Mouse (Mus musculus): ENCODE results near the gene Ldb3. TPM values are rescaled to one million over a fixed set of nuclear protein-coding genes. Genes with fewer than 3 reads are reported as not detected.

Ldb3 gene
- polyA plus RNA-seq, 1 experiment, result 19.5 TPM

DNA sequence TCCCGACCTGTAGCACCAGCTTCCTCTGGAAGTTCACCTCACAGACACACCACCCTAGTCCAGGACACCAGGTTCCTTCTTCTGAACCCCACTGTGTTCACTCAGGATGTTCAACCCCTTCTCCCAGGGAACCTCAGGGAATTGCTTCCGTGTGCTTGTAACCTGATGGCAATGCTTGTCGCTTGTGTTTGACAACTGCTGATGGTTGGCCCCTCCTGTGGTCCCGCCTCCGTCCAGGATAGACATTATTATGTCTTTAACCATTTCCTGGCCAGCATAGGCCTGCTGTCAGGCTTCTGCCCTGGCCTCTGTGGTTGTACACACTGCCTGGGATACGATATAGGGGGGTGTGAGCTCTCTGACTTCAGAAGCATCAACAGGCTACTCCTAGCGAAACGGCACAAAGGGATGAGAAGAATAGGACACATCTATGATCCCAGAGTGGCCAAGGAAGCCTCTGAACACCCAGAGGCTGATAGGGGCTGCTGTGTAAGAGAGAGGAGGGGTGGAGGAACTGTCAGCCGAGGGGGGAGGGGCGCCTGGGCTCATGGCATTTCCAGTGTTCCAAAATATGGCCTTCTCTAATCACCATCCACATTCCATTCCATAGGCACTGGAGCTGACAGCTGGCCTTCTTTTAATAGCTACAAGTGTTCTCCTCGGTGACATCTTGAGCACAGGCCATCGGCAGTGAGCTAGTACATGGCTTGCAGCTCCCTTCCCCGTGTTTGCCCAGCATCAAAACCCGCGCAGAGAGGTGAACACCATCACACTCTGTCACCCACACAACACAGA is 3.5 kb upstream of the Ldb3 start:
- 58% methylated on average over 15 of the region's 15 CpGs for WGBS
- DNase-seq (ENCODE audit: low read depth, low spot score), result no peak

DNA sequence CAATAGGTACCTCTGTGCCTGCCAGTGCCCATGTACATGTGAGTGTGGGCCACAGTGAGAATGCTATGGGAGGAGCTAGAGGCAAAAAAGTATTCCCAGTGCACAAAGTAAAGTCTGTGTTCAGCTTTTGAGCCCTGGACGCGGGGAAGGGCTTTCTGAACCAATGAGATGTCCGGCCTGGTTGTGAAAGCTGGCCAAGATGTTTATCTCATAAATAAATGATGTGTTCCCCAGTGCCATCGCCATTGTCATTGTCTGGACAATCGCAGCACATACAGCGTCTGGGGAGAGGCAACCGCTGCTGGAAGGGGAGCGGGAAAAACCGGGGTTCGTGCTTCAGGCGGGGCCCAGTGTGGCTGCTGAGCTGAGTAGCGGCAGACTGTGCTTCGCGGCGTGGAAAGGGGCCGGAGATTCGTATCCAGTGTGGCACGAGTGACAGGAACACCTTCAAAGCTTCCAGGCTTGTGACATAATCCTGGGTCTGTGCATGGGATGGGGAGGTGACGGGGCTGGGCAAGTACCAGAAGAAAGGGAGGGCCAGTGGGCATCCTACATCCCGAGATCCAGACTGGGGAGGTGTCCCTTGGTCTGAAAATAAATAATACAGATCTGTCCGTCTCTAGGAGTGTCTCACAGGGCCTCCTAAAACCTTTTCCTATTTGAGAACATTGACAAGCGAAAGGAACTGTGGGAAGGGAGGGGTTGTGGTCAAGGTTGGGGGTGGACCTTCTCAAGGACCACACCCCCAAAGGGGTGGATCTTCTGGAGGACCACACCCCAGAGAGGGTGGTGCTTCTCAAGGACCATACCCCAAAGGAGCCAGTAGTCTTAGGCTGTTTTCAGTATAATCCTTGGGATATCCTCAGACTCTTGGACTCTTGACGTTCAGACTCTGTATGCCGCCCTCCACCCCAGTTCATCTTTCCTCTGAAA is 2.5 kb upstream of the Ldb3 start:
- DNase-seq (ENCODE audit: low read depth, low spot score), result no peak
- 86% methylated on average over 24 of the region's 24 CpGs for WGBS

DNA sequence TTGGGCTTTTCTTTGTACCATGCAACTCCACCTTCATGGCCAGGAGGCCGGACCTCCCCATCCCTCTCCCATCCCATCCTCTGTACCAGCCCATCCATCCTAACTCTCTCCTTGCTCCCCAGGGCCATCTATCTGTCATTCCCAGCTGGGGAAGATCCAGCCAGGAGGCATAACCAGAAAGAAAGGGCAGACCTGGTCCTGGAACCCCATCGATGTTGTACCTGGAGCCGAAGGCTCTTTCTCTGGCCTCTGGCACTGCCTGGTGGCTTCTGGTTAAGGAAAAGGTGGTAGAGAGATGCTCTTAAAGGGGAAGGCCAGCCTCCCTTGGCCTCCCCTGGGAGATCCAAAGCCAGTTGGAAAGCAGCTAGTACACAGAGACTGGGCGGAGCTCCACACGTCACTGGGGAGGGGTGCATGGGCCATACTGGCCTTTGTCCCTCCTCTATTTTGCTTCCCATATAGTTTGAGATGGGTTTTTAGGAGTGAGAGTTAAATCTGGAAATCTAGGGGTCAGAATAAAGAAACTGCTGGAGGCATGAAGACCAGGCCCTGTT is 1.6 kb upstream of the Ldb3 start:
- no peak for DNase-seq (ENCODE audit: low read depth, low spot score)
- WGBS, result 85% methylated on average over 5 of the region's 5 CpGs

DNA sequence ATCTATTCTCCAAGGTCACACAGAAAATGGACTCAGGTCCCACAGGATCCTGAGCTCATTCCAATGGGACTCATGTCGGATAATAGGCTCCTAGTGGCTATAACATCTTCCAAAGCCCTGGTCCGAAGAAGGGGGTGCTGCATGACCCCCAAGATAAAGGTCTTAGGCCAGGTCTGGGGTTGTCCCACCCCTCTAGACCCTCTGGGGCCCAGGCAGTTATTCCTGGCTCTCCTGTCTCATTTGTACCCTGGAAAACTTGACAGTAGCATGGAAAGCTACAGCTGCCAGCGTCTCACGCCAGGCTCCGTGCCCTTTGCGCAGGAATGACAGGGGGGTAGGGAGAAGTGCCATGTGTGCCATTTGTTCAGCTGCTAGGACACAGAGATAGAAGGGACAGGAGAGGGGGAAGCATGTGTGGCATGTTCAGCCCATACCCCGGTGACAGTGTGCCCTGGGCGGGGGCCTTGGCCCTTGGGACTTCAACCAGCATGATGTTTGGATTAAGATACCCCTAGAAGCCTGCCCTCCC is 767 bp upstream of the Ldb3 start:
- 95% methylated on average over 8 of the region's 8 CpGs for WGBS
- DNase-seq (ENCODE audit: low read depth, low spot score), result no peak

DNA sequence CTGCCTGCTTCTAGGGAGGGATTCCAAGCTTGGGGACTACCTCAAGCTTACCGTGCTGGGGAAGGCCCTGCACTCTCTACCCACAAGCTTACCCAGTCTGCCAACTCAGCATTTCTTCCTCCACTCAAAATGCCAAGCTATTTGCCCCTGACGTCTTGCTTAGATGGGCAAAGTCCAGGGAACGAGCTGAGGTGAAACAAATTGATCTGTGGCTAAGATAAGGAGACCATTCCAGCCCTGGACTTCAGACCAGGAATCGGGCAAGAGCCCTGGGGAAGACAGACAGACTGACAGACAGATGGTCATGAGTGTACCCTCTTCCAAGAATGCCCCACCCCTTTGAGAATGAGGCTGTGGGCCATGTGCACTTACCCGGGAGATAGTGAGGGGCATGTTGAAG is 477 bp downstream of the Ldb3 start:
- 20% methylated on average over 5 of the region's 5 CpGs for WGBS
- no peak for DNase-seq (ENCODE audit: low read depth, low spot score)

DNA sequence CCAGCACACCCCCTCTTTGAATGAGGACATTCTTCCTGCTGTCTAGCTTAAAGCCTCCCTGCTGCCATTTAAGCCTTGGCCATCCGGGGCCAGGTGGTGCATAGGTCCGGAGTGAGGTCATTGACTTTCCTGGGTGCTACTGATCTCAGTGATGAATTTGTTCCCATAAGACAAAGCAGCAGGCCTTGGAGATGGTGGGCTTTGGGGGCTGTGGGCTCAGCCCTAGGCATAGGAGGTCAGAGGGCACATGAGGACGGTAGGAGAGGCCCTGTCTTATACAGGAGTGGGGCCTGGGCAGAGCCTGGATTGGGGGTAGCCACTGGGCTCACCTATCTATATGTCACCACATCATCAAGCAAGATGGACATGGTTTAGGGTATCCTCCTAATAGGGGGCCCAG is 1.6 kb downstream of the Ldb3 start:
- WGBS, result 89% methylated on average over 3 of the region's 3 CpGs
- DNase-seq (ENCODE audit: low read depth, low spot score), result no peak

DNA sequence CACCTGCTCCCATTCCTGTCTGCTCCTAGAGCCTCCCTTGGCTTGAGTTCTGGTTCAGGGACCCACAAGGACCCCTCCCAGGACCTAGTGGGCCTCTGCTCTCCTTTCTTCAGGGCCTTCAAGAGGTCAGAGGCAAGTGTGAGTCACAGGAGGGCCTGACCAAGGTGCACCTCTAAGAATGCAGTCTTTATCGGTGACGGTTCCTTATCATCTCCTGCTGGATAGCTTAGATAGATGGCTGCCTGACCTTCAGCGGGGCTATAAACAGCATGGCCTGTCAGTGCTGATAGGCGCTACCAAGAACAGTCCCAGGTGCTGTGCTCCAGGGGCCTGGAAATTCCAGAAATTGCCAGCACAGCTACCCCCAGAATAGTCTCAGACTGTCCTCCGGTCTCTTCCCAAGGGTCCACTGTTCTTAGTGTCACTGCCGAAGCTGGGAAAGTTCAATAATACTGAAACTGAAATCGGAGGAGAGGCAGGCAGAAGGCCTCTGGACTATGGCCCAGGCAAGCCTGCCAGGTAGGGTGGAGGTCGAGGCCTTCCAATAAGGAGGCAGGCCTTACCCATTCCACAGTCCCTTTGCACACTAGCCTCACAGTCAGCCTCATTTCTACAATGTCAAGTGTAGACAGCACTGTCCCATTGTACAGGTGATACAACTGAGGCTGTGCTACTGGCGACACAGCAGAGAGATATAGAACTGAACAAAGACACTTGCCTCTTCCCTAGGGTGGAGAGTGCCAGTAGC is 3.0 kb downstream of the Ldb3 start:
- no peak for DNase-seq (ENCODE audit: low read depth, low spot score)
- 39% methylated on average over 9 of the region's 9 CpGs for WGBS

DNA sequence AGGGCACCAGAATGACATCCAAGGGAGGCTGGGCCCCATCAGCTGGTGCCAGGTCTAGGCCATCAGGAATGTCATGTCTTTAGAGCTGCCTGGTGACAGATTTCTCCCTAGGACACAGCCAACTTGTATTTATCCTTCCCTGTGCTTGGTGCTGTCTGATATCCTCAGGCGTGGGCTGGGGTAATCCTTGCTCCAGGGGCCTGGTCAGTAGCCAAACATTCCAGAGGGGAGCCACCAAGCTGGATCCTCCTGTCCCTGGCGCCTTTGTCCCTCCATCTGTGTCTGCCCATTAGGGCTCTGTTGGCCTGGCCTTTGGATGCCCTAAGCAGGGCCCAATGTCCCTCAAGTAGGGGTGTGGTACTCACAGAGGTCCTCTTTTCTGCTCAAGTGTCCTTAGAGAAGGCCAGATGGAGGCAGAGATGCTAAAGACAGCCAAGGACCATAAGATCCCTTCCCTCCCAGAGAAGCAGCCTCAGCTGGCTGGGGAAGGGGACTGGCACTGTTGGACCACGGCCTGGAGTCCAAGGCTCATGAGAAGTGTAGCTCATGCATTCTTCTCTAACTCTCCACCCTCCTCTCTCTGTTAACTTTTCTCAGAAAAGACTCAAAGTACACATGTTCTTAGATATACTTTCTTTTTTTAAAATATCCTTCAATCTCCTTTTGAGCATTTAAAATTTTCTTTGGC is 5.6 kb downstream of the Ldb3 start:
- DNase-seq (ENCODE audit: low read depth, low spot score), result no peak
- 75% methylated on average over 3 of the region's 3 CpGs for WGBS

DNA sequence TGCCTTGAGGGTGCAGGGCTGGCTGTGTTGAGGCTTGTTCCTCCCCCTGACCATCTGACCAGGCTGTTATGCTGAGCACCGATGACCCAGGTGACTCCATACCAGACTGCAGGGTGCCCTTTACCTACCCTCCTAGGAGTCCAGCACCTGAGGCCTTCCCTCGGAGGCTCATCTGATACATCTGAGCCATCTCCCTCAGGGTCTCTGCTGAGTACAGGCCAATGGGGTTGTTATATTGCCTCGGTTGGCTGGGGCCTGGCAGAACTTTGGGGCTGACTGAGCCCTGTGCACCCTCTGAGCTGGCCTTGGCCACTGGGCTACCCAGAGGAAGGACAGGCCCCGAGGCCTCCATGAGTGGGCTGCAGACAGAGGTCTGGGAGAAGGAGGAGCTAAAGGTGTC is 11.6 kb downstream of the Ldb3 start:
- 88% methylated on average over 4 of the region's 4 CpGs for WGBS

DNA sequence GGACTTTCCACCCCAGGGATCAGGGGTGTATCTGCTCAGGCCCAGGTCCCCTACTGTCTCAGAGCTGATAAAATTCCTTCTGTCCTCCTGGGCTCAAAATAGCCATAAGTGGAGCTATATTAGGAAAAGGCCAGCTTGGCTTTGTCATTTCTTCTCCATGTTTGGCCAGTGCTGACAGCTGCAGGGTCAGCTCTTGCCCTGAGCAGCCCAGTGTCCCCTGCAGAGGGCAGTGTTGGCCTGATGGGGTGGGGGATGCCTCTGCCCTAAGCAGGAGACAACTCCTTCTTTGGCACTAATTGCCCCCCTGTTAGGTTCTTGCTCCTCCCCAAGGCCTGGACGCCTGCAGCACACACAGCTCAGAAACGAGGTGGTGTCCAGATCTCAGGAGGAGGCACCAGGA is 14.4 kb downstream of the Ldb3 start:
- 69% methylated on average over 2 of the region's 2 CpGs for WGBS

More for the DNA sequence above, 11.6 kb downstream of the Ldb3 start:
- DNase-seq (ENCODE audit: low read depth, low spot score), result no peak

DNA sequence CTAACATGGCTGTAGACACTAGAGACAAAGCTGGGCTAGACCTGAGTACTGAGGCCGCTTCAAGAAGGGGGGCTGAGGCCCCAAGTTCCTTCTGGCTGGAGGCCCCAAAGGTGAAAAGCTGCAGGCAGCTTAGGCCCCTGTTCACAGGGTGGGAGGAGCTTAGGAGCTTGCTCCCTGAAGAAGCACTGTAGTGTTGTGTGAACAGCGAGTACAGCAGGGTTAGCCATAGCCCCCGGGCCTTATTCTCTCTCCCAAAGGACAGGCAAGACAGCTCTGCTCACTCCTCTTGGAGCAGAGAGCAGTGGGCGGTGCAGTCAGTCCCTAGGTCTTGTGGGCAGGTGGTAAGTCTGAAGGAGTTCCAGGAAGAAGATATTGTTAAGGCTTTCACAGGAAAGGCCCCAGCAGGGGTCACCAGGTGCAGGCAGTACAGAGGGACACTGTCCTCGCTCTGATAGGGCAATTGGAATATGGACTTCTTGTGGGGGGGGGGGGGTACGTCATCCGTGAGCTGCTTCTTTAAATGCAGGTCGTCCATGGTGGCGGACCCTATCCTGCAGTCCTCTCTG is 15.1 kb downstream of the Ldb3 start:
- 67% methylated on average over 9 of the region's 9 CpGs for WGBS
- DNase-seq (ENCODE audit: low read depth, low spot score), result no peak

More for the DNA sequence above, 14.4 kb downstream of the Ldb3 start:
- DNase-seq (ENCODE audit: low read depth, low spot score), result no peak

DNA sequence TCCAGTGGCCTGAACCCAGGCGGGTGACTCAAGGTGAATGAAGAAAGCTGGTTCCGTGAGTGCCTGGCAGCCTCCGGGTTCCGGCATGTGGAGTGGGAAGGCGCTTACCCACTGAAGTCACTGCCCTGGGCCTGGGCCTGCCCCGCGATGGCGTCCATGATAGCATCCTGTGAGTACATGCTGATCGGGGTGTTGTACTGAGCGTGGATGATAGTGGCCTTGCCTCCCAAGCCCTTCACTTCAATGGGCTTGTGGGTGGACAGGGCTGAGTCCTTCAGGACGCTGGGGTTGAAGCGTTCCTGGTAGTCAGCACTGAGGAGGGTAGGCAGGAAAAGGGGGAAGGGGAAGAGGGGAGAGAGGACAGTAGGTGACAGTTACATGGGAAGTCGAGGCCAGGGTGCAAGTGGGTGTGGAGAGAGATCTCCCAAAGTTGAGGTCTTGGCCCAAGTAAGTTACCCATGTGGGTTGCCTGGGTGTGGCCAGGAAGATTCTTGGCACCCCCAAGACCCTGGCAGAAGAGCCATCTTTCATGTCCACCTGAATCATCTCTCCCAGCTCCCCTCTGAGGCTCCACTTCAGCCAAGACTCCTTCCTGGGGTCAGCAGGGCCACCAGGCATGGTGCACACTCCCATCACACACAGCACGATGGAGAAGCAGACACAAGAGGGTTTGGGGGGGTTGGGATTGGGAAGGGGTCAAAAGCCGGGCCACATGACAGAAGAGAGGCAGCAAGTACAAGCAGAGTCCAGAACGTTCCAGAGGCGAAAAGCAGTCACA is 16.7 kb downstream of the Ldb3 start:
- 87% methylated on average over 17 of the region's 17 CpGs for WGBS
- no peak for DNase-seq (ENCODE audit: low read depth, low spot score)

DNA sequence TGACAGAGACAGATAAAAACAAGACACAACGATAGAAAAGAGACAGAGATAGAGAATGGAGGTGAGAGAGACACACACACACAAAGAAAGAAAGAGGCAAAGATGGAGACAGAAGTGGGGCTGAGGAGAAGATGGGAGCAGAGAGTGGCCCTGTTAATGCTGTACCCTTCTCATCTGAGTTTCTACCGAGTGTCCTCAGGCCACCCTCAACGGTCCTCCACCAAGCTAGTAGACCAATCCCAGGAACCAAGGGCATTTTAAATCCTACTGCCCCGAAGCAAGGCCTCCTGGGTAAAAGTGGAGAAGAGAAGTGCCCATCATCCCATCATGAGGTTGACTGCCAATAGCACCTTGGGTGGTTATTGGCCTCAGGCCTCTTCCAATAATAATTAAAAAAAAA is 17.6 kb downstream of the Ldb3 start:
- WGBS, result 79% methylated on average over 4 of the region's 4 CpGs
- DNase-seq (ENCODE audit: low read depth, low spot score), result no peak

DNA sequence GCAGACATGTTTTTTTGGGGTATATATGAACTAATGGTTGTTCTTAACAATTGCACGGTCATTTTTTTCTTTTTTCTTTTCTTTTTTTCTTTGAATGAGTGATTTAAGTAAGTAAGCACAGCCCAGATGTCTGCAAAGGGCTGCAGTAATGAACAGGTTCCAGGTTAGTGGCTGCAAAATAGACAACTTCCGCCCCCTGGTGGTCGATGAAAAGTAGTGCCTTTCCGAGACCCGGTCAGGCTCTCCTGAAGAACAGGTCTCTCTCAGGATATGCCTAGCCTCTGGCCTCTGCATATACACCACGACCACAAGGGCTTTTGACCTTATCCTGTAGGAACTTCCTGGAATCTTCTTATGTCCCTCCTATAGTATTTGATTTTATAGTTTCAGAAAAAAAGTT is 18.2 kb downstream of the Ldb3 start:
- WGBS, result 2% methylated on average over 6 of the region's 6 CpGs
- no peak for DNase-seq (ENCODE audit: low read depth, low spot score)

DNA sequence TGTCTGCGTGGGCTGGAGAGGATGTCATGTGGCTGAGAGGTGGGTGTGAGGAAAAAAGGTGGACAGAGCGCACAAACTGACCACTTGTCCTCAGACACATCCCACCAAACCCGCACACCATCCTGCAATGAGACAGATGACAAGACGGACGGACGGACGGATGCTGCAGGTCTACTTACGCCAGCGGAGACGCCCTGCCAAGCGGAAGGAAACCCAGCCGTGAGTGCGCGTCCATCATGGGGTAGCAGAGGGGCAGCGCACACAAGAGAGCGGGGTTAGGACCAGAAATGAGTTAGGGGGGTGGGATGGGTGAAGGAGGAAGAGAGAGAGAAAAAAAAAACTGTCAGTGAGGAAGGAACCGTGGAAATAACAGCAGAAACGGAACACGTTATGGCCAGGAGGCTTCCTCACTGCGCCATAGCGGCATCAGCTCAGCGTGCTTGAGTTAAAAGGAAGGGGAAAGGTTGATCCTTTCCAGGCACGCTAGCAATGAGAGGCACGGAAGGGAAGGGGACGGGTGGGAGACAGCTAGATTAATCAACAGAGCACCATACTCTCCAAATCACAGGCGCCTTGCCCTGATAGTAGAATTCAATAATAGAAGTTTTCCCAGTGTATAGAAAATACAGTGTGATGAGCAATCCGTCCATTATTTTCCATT is 18.8 kb downstream of the Ldb3 start:
- no peak for DNase-seq (ENCODE audit: low read depth, low spot score)
- 39% methylated on average over 27 of the region's 27 CpGs for WGBS

DNA sequence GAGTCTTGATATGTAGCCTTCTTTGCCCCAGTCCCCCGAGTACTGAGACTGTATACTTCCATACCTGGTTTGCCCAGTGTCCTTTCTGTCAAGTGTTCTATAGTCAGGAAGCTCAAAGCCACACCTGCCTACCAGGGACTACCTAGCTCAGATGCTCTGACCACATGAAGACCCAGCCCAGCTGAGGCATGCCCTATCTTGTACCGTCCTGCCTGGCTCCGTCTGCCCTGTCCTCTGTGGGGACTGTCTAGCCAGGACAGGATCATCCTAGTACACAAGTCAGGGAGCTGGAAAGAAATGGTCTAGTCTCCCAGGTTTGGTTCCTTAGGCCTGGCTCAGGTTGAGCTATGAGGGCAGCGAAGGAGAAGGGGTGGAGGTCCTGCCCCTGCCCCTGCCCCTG is 19.9 kb downstream of the Ldb3 start:
- DNase-seq (ENCODE audit: low read depth, low spot score), result no peak
- 86% methylated on average over 4 of the region's 4 CpGs for WGBS

DNA sequence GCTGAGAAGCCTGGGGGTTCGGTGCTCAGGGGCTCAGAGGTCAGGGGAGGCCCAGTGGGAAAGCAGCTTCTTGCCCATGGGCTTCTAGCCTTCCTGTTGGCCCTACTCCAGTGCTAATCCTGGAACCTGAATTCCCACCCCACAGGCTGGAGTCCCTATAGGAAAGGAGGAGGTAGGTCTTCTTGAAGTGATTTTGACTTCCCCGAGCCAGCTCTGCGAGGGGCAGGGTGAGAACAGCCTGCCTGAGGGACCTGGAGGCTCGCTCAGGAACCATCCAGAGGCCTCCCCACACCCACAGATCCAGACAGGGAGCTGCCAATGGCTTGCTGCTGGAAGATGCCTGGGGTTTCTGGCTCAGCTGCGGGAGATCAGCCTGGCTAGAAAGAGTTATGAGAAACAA is 20.8 kb downstream of the Ldb3 start:
- 68% methylated on average over 5 of the region's 5 CpGs for WGBS
- no peak for DNase-seq (ENCODE audit: low read depth, low spot score)

DNA sequence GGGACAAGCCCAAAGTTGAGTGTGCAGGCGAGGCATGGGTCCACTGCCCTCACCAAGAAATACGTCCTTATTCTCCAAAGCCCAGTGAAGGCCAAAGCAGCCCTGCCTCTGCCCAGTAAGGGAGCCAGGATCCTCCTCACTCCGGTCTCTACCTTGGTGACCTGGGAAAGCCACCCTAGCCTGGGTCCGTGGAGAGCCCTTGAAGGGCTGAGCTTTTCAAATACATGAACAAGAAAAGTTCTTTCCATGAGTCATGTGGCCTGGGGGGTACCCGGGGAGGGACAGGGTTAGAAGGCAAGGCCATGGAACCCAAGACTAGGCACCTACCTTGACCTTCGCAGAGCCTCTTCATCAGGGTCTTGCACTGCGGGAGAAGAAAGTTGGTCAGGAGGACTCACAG is 22.0 kb downstream of the Ldb3 start:
- 92% methylated on average over 7 of the region's 7 CpGs for WGBS

More for the DNA sequence above, 22.0 kb downstream of the Ldb3 start:
- no peak for DNase-seq (ENCODE audit: low read depth, low spot score)
